Mouse (Mus musculus) cortical plate, adult 2 months (tissue): ENCODE data around the gene Bclaf3.

Experiments used
- CTCF ChIP-seq: fragments of 200-500 bp; IDR thresholded peaks from 2 replicates; pipeline ENCODE4 v1.5.1; 2011; ENCODE audit warnings: mild to moderate bottlenecking, control low read depth, low read length; ENCODE audit not compliant: insufficient read depth; ENCODE audit errors: extremely low read depth
- POLR2A ChIP-seq: fragments of 200-500 bp; IDR thresholded peaks from 2 replicates; pipeline ENCODE4 v1.6.1; 2011; ENCODE audit warnings: mild to moderate bottlenecking, low read length, control low read depth; ENCODE audit not compliant: insufficient read depth; ENCODE audit errors: extremely low read depth

- no peak for TF ChIP-seq POLR2A
- no peak for TF ChIP-seq CTCF
Observed at GRCm38 (mm10) chrX:159638500-159639227, 112.2 kb downstream of the Bclaf3 start.
